Mouse (Mus musculus) heart, embryonic 15.5 days (tissue): ENCODE results near the gene Gm8994. TPM values are rescaled to one million over a fixed set of nuclear protein-coding genes. Genes with fewer than 3 reads are reported as not detected.
"Not testable (repeated sequence)": the region's sequence is repeated elsewhere in the genome, so short reads cannot be mapped to it uniquely, and the experiment has no call there.

Source experiments
- ATAC-seq: fragments of 200-750 bp; cut with Nextera tagmentation; replicated peaks from 2 replicates; pipeline ENCODE4 v1.8.0; 2017; ENCODE audit warnings: low read depth, moderate TSS enrichment; ENCODE audit not compliant: insufficient number of reproducible peaks, insufficient read depth, low FRiP score
- H3K27ac ChIP-seq: fragments of 300-500 bp; sonication (generic); 2 replicates; pipeline ENCODE4 v1.5.1; 2015; ENCODE audit warnings: mild to moderate bottlenecking, inconsistent platforms
- H3K27me3 ChIP-seq: fragments of 300-500 bp; sonication (generic); 2 replicates; pipeline ENCODE4 v1.6.1; 2015; ENCODE audit warnings: inconsistent platforms
- H3K36me3 ChIP-seq: fragments of 300-500 bp; sonication (generic); 2 replicates; pipeline ENCODE4 v1.6.1; 2015; ENCODE audit warnings: mild to moderate bottlenecking, inconsistent platforms
- H3K4me1 ChIP-seq: fragments of 300-500 bp; sonication (generic); replicated peaks from 2 replicates; pipeline ENCODE4 v1.6.1; 2015; ENCODE audit warnings: inconsistent platforms
- H3K4me2 ChIP-seq: fragments of 300-500 bp; sonication (generic); 2 replicates; pipeline ENCODE4 v1.6.1; 2015; ENCODE audit warnings: inconsistent platforms, mild to moderate bottlenecking, moderate library complexity
- H3K4me3 ChIP-seq: fragments of 300-500 bp; sonication (generic); 2 replicates; pipeline ENCODE4 v1.5.1; 2015; ENCODE audit warnings: mild to moderate bottlenecking, inconsistent platforms
- H3K9ac ChIP-seq: fragments of 300-500 bp; sonication (generic); 2 replicates; pipeline ENCODE4 v1.6.1; 2015; ENCODE audit warnings: mild to moderate bottlenecking, inconsistent platforms
- H3K9me3 ChIP-seq: fragments of 300-500 bp; sonication (generic); replicated peaks from 2 replicates; pipeline ENCODE4 v1.6.1; 2016; ENCODE audit warnings: inconsistent platforms
- WGBS: fragments of 180-500 bp; shearing (Covaris S2); methylation state at CpG from one replicate; pipeline ENCODE4 v1.1.7; 2015; ENCODE audit warnings: mixed read lengths; 5-methylcytosine and 5-hydroxymethylcytosine counted together
- polyA plus RNA-seq: library from polyadenylated mRNA; unstranded; fragments of >200 nt; fragmentation: Nextera tagmentation; extraction: Ambion mirVana; gene quantifications from 2 replicates; pipeline ENCODE4 v1.2.1, GENCODE M21; 2015

The Gm8994 gene
- polyA plus RNA-seq: not detected in 2 replicates

DNA sequence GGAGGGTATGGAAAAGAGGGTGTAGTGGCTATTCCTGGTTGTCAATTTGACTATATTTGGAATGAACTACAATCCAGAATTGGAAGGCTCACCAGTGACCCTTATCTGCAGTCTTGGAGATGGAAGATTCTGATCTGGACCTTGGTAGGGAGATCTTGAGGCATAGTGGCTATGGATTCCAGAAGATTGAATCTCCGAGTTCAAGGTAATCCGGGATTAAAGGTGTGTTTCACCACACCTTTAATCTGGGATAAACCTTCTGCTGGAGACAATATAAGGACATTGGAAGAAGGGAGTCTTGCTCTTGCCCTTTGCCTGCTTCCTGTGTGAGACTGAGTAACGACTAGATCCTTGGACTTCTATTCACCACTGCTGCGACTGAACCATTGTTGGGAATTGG, at the start of gene Gm8994:
Gene Gm8994 (plus strand): TSS at position 301 of the 400 bp plus-strand sequence.
- not testable (repeated sequence) for H3K36me3 ChIP-seq, H3K9ac ChIP-seq, H3K4me2 ChIP-seq, H3K27me3 ChIP-seq, H3K9me3 ChIP-seq, H3K4me3 ChIP-seq, H3K27ac ChIP-seq, H3K4me1 ChIP-seq, ATAC-seq
- 87% methylated on average over 4 of the region's 4 CpGs for WGBS

DNA sequence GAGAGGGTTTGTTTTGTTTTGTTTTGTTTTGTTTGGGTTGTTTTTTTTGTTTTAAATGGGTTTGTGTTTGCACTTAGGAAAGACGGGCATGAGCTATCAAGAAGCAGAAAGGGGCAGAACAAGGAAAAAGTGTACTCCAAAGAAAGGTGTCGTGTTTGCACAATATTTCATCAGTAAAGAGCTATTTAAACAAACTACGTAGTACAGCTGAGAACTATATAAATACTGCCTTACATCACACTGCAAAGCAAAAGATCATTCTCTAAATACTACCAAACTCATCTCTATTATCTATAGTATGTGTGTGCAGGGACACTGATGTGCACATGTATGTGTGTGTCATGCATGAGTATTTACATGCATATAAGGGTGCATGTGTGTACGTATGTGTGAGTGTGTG, 49.7 kb upstream of the Gm8994 start:
- Histone ChIP-seq H3K9ac (no peak overlapping the region), H3K36me3 (no peaks in the 10 kb centered on the region), H3K9me3 (no peaks in the 10 kb centered on the region), H3K27me3 (no peaks in the 10 kb centered on the region), H3K4me2 (no peak overlapping the region), H3K4me3 (no peak overlapping the region), H3K27ac (no peak overlapping the region), H3K4me1 (no peaks in the 10 kb centered on the region)
- WGBS: 72% methylated on average over 4 of the region's 4 CpGs
- ATAC-seq: no peak

DNA sequence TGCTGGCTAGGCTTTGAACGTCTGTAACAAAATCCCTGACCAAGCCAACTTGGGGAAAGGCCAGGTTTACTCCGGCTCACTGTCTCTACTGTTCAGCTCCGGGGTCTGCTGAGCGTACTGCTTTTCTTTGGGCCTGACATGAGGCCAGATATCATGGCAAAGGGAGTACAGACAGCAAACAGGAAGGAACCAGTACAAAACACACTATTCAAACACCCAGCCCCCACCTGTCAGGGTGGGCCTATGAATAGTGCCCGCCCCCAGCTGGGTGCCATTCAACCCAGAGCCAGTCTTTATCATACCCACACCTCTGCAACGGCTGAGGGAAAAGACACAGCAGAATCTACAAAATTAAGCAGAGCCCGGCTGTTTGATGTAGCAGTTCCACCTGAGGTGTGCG, 42.8 kb upstream of the Gm8994 start:
- no peaks in the 10 kb centered on the region for H3K27me3 ChIP-seq
- no peaks in the 10 kb centered on the region for H3K36me3 ChIP-seq
- H3K4me2 ChIP-seq: no peak overlapping the region
- H3K9me3 ChIP-seq: no peaks in the 10 kb centered on the region
- ATAC-seq: no peak
- no peak overlapping the region for H3K27ac ChIP-seq
- no peak overlapping the region for H3K4me3 ChIP-seq
- WGBS: 71% methylated on average over 8 of the region's 8 CpGs
- H3K4me1 ChIP-seq: no peaks in the 10 kb centered on the region
- H3K9ac ChIP-seq: no peak overlapping the region

DNA sequence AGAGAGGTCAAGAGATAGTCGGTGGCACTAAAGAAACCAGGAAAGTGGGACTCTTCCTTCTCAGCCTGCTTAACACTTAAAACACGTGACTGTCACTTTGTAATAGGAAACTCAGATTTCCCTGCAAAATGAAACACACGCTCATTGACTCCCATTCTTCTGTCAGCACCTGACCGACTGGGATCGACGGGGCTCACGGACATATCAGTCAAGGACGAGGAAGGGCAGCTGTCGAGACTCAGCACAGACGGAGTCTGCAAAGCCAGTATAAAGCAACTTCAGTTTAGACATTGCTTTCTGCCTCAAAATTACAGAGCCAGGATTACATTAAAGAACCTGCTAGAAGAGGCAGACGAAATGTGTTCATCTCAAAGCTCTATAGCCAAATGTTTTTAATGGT, 41.2 kb upstream of the Gm8994 start:
- Histone ChIP-seq H3K4me2 (no peak overlapping the region), H3K27me3 (no peaks in the 10 kb centered on the region), H3K9me3 (no peaks in the 10 kb centered on the region), H3K36me3 (no peaks in the 10 kb centered on the region), H3K9ac (no peak overlapping the region), H3K27ac (no peak overlapping the region), H3K4me1 (no peaks in the 10 kb centered on the region), H3K4me3 (no peak overlapping the region)
- WGBS: 36% methylated on average over 11 of the region's 11 CpGs
- no peak for ATAC-seq

DNA sequence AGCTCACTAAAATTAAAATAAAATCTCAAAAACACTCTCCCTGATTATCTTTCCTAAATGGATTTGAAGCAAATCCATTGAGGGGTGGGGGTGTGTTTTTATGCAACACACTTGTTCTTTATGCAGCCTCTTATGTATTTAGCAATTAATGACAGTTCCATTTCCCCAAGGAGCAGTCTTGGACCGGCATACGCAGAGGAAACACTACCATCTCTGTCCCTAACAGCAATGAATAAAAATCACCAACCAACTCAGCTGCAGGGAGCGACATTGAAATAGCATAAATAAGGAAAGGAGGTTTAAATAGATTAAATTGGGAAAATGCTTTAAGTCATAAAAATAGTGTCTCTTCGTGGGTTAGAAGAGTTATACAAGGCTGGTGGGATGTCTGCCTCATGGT, 40.8 kb upstream of the Gm8994 start:
- H3K27me3 ChIP-seq: no peaks in the 10 kb centered on the region
- H3K36me3 ChIP-seq: no peaks in the 10 kb centered on the region
- H3K9ac ChIP-seq: no peak overlapping the region
- H3K4me2 ChIP-seq: no peak overlapping the region
- no peaks in the 10 kb centered on the region for H3K4me1 ChIP-seq
- H3K4me3 ChIP-seq: no peak overlapping the region
- H3K27ac ChIP-seq: no peak overlapping the region
- 74% methylated on average over 4 of the region's 4 CpGs for WGBS
- ATAC-seq: no peak
- no peaks in the 10 kb centered on the region for H3K9me3 ChIP-seq

DNA sequence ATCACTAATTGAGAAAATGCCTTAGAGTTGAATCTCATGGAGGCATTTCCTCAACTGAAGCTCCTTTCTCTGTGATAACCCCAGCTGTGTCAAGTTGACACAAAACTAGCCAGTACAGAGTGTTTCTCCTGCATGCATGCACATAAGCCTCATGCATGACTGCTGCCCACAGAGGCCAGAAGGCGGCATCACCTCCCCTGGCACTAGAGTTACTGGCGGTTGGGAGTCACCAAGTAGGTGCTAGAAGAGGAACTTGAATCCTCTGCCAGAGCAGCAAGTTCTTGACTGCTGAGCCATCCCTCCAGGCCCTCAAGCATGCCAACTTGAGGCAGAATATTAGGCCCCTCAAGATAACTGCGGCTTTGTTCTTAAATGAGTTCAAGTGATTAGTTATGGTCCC, 35.9 kb upstream of the Gm8994 start:
- WGBS: 93% methylated on average over 3 of the region's 3 CpGs
- Histone ChIP-seq H3K27me3 (no peaks in the 10 kb centered on the region), H3K9me3 (no peaks in the 10 kb centered on the region), H3K4me1 (no peaks in the 10 kb centered on the region), H3K36me3 (no peaks in the 10 kb centered on the region), H3K9ac (no peak overlapping the region), H3K27ac (no peak overlapping the region), H3K4me2 (no peak overlapping the region), H3K4me3 (no peak overlapping the region)
- no peak for ATAC-seq

DNA sequence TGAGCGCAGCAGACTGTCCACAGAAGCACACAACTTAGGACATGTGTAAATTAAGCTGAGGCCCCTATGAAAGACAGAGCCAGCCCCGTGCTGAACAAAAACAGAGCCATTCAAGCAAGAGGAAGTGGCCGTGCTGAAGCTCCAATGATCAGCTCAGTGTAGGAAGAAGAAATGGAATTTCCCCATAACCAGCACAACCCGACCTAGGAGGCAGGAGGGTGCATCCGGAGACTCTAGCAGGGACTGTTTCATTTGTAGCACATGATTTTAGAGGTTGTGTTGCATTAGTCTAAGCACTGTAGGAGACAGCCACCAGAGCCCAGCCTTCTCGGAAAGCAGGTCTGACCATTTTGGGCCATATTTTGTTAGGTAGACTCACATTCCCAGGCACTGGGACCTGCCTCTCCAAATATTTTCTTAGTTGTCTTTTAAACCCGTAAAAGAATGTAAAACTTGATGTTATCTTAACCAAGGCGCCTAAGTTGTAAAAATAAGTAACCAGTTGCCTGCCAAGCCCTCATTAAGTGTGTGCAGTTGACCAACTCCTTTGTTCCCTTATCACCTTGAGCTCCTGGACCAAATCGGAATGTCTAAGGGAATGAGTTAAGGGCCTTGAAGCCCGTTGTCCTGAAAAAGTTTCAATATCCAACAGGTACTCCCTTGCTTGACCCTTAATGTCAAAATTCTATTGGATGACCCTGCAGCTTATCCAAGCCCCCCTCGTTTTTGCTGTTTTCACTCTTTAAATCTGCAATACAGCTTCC, 35.2 kb upstream of the Gm8994 start:
- H3K4me2 ChIP-seq: no peak overlapping the region
- H3K4me1 ChIP-seq: no peaks in the 10 kb centered on the region
- WGBS: 58% methylated on average over 11 of the region's 11 CpGs
- no peaks in the 10 kb centered on the region for H3K27me3 ChIP-seq
- no peak overlapping the region for H3K4me3 ChIP-seq
- H3K36me3 ChIP-seq: no peaks in the 10 kb centered on the region
- H3K9ac ChIP-seq: no peak overlapping the region
- H3K9me3 ChIP-seq: no peaks in the 10 kb centered on the region
- H3K27ac ChIP-seq: no peak overlapping the region
- no peak for ATAC-seq

DNA sequence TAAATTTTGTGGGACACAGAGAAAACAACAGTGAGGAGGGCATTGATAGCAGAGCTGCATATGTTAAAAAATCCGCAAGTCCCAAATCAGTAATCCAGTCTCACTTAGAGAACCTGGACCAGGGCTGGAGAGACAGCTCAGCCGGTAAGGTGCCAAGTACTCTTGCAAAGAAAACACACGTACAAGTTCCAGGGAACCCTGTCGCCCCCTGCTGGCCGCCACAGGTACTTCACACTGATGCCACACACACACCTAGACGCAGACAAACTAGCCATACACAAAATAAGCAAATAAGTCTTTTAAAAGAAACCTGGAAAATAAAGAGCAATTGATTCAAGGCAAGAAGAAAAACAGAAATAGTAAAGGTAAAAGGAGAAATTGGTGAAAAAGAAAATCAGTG, 33.6 kb upstream of the Gm8994 start:
- H3K9ac ChIP-seq: no peak overlapping the region
- no peaks in the 10 kb centered on the region for H3K36me3 ChIP-seq
- no peak overlapping the region for H3K4me2 ChIP-seq
- ATAC-seq: no peak
- H3K9me3 ChIP-seq: no peaks in the 10 kb centered on the region
- no peaks in the 10 kb centered on the region for H3K27me3 ChIP-seq
- no peak overlapping the region for H3K27ac ChIP-seq
- H3K4me3 ChIP-seq: no peak overlapping the region
- 87% methylated on average over 6 of the region's 6 CpGs for WGBS
- H3K4me1 ChIP-seq: no peaks in the 10 kb centered on the region

DNA sequence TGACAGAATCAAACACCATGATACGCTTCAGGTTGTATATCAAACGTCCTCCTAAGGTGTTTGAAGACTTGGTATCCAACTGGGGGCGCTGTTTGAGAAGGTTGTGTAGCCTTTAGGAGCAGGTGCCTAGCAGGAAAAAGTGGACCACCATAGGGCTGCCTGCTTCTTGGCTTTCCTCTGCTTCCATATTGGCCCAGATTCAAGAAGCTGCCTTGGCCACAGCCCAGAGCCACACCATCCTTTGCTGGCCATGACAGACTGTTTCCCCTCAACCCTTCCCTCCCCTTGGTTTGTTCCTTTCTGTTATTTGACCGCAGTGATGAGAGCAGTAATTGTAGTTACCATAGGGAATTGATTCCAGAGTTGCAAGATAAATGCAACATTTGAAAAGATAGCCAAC, 31.5 kb upstream of the Gm8994 start:
- no peaks in the 10 kb centered on the region for H3K9me3 ChIP-seq
- no peaks in the 10 kb centered on the region for H3K4me1 ChIP-seq
- no peaks in the 10 kb centered on the region for H3K27me3 ChIP-seq
- no peak overlapping the region for H3K4me3 ChIP-seq
- H3K27ac ChIP-seq: no peak overlapping the region
- ATAC-seq: no peak
- H3K36me3 ChIP-seq: no peaks in the 10 kb centered on the region
- H3K4me2 ChIP-seq: no peak overlapping the region
- WGBS: 67% methylated on average over 4 of the region's 4 CpGs
- H3K9ac ChIP-seq: no peak overlapping the region

DNA sequence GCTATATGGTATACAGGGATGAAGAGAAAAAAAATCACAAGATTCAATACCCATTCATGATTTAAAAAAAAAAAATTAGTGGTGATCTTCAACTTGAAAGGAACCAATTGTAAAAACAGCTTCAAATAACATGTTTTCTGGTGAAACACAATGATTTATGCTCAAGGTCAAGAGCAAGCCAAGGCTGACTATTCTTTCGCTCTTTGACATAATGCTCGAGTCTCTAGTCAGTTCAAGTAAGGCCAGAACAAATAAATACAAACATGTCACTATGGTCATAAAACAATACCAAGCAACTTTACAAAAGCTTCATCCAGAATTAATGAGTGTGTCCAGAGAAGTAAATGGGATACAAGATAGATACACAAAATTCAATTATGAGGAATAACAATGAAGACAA, 31.1 kb upstream of the Gm8994 start:
- no peak for ATAC-seq
- Histone ChIP-seq H3K4me2 (no peak overlapping the region), H3K4me1 (no peaks in the 10 kb centered on the region), H3K27ac (no peak overlapping the region), H3K36me3 (no peaks in the 10 kb centered on the region), H3K9me3 (no peaks in the 10 kb centered on the region), H3K9ac (no peak overlapping the region), H3K27me3 (no peaks in the 10 kb centered on the region), H3K4me3 (no peak overlapping the region)
- WGBS: 88% methylated on average over 2 of the region's 2 CpGs

DNA sequence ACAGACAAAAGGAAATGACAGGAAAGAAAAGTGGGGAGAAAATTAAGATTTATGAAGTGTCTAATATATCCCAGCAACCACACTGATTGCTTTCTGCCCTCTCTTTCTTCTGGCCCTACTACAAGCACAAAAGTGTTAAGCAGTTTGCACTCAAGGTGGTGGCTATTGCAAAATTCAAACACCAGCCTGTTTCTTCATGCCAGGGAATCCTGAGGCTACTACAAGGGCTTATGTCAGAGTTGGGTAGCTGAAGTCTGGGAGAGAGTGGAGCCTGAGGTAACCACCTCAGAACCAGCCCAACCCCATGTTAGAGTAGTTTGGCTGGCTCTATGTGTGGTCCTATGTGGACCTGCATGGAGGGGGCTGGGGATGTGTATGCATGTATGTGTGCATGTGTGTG, 23.8 kb upstream of the Gm8994 start:
- H3K4me1 ChIP-seq: no peaks in the 10 kb centered on the region
- ATAC-seq: no peak
- H3K36me3 ChIP-seq: no peaks in the 10 kb centered on the region
- H3K27ac ChIP-seq: no peak overlapping the region
- H3K9me3 ChIP-seq: no peaks in the 10 kb centered on the region
- H3K4me2 ChIP-seq: no peak overlapping the region
- H3K27me3 ChIP-seq: no peaks in the 10 kb centered on the region
- H3K9ac ChIP-seq: no peak overlapping the region
- no peak overlapping the region for H3K4me3 ChIP-seq

DNA sequence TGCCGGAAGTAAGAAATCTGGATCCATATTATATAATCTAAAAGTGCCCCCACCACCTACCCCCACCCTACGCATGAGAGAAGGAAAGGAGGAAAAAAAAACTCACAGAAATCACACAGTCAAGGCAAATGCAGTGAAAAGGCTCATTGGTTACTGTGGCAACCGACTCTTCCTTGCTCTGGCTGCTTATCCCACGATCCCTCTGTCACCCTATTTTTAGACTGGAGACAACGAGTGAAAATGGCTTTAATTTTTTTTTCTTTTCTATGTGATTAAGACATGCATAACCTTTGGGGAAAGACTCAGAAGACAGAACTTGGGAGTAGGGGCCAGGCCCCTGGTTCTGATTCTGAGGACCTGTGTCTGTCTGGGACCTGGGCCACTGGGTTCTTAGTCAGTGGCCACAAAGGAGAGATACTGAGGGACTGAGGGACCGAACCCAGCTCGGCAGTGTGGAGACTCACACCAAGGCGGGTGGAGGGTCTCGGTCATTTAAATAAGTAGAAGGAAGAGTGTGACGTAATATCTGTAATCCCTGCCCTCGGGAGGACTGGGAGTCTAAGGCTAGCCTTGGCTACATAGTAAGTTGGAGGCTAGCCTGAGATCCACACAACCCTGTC, 22.9 kb upstream of the Gm8994 start:
- H3K27me3 ChIP-seq: no peaks in the 10 kb centered on the region
- H3K36me3 ChIP-seq: no peaks in the 10 kb centered on the region
- no peak overlapping the region for H3K27ac ChIP-seq
- no peak for ATAC-seq
- H3K4me3 ChIP-seq: no peak overlapping the region
- no peak overlapping the region for H3K4me2 ChIP-seq
- 70% methylated on average over 11 of the region's 11 CpGs for WGBS
- no peak overlapping the region for H3K9ac ChIP-seq
- no peaks in the 10 kb centered on the region for H3K9me3 ChIP-seq
- H3K4me1 ChIP-seq: no peaks in the 10 kb centered on the region
